Mouse (Mus musculus): ENCODE measurements at regions not wholly inside any gene's neighbourhood (a gene's known extent, or its start where the extent isn't known, plus 50 kb on each side); places are given as distances from the start of the nearest gene placed in this dataset.

DNA sequence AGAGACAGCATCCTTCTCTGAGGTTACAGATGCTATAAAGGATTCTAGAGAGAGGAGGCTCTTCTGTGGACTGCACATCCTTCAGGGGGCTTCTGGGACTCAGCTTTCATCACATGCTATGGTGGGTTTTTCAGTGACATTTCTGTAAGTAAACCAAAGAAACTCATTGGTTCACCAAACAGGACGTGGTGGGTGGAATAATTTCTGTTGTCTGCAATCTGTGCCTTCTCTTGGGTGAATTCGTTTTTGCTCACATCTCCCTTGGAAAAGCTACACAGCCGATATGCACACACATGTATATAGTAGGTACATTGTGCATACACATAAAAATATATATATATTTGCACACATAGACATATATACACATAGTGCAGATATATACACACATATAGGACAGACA, 110.2 kb downstream of the Chst1 start:
- DNase-seq: no peak

DNA sequence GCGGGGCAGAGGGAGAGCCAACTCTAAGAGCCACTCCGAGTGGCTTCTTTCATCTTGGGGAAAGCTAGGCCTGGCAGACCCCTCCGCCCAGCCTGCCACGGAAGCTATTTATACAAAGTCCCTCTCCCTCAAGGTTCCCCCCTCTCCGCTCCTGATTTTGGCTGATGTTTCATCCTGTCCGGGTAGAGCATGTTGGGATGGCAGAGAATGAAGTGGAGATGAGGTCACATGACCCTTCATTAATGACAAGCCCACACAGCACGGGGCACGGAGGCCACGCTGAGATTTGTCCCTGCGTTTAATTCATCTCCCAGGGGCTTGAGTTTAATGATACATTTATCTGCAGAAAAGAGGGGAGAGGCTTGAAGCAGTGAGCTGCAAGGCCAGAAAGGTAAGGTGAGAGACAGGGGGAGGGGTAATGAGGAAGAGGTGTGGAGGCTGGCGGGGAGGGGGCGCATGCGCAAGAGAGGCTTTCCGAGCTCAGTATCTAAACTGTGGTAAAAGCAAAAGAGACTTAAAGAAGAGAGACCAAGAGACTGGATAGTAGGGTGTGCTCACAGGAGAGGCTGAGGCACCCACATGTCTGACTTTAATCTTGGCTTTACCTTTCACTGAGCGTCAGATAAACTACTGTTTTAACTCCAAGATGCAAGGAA, 111.7 kb downstream of the Chst1 start:
- no peak for DNase-seq

DNA sequence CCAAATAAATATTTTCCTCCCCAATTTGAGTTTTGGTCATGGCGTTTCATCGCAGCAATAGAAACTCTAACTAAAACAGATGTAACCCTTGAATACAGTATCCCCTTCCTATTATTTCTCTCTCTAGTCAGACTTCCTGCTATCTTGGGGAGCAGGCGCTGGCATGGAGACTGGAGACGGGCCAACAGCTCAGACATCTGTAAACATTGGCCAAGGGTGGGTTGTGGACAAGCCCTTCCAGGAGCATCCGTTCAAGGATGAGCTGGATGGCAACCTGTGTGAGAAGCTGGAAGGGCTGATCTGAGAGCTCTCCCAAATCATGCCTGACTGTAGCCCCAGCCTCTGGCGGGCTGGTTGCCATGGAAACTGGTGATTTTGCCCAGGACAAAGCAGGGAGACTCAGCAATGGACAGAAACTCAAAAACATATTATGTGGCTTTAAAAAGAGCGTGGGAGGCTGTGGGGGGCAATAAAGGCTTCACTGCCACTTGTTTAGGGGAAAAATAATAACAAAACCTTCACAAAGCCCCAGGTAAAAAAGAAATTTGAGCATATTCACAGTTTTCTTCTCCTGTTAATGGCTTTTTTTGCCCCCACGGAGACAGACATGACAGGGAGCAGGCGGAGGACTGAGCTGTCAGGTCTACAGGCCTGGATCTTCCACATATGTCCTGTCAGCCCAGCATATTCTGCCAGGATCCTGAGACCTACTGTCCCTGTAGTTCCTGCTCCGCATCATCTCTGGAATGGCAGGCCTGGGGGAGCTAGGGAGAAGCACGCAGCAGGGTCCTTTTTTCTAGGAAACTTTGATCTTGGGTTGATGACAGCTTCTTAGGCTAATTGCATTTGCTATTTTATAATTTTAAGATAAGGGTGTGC, 113.0 kb downstream of the Chst1 start:
- no peak for DNase-seq

DNA sequence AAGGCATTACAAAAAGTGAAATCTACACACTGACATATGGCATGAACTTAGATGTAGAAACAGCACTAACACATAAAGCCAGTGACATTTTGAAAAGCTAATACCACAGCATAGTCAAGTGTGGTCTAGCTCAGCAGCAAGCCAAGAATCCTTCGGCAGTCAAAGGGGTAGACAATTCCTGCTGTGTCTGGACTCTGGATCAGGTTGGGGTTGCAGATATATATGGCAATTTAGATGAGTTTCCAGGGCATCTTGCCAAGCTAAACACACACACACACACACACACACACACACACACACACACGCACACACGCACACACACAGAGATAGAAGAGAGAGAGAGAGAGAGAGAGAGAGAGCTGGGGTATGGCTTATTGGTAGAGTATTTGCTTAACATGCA, 118.2 kb downstream of the Chst1 start:
- DNase-seq: no peak

DNA sequence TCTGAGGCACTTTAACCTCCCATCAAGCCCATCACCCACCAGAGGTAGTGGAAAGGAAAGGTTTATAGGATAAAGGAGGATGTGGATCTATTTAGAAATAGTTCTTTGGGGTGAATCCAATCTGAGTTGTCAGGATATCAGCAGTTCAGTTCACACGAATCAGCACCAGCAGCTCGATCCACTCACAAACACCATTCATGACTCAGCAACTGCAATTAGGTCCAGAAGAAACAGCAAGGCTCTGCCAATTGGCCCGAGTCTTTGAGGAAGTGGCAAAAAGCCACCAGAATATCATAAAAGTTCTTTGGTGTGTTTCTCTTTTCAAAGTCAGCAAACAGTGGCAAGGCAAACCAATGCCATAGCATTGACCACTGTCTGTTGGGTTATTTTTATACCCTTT, 122.4 kb downstream of the Chst1 start:
- no peak for DNase-seq

DNA sequence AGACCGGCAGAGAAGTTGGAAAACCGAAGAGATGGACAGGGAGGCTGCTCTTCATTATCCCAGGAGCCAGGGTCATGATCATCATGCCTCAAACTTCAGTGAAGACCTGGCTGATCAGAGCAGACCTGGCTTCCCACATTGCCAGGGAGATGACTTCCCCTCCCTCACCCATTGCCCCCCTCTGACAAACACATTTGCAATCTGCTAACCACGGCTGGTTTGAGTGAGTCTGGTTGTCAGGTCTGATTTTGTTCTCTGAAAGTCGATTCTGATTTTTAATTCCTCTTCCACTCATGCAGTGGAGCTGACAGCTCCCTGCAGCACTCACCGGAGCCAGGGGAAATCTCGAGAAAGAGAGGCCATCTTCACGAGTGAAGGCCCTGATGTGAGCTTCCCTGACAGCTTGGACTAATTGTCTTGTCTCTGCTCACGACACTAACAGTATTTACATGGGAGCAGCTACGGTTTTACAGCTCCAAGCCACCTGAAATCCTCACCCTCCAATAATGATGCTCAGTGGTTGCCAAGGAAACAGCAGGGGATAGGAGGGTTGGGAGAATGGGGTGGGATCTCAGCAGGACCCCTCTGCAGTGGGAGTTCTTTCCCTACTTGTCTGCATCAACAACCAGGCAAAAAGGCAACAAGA, 124.2 kb downstream of the Chst1 start:
- no peak for DNase-seq

DNA sequence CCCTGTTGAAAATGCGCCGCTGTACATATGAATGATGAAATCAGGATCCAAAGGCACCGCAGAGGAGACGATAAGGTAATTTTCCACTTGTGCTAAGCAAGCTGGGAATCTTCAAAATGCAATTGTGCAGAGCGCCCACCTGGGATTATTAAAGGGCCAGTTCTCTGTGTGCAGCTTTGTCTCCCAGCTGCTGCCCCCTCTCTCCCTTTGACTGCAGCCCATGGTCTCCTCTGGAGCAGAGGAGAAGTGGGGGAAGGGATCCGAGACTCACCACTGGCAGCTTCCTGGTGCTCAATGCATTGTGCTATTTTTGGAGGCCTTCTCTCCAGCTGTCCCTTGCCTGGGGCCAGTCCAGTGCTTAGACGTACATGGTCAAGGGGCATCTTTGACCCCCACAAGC, 127.1 kb downstream of the Chst1 start:
- no peak for DNase-seq

DNA sequence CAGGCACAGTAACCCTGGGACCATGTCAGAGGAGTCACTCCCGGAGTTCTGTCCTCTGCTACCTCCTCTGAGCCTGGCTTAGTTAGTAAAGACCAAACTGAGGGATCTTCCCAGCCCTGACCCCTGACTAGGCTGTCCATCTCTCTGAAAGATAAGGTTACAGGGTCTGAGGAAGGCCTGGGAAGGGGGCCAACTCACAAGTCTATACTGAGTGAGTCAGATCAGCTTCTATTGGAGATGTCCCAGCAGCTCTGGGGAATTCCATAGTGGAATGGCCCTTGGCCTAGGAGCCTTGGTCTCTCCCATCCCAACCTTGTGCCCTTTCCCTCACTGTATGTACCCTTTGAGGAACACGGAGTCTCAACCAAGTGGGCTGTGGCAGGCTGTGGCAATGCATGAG, 127.7 kb downstream of the Chst1 start:
- no peak for DNase-seq

DNA sequence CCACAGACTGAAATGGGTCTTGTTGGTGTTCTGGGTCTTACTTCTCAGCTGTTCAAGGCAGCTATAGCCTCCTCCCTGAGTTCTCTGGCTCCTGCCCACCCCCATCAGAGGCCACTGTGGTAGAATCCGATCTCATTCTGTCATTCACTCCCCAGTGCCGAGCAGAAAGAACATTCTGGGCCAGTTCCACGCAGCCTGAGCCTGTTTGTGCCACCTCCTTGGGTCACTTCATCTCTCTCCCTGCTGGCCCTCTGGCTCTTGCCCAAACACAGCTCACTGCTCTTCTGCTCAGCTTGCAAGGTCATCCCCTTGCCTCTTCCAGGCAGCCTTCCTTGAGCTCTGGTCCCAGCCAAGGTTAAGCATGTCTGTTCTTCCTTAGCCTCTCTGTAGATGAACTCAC, 128.9 kb downstream of the Chst1 start:
- DNase-seq: no peak

DNA sequence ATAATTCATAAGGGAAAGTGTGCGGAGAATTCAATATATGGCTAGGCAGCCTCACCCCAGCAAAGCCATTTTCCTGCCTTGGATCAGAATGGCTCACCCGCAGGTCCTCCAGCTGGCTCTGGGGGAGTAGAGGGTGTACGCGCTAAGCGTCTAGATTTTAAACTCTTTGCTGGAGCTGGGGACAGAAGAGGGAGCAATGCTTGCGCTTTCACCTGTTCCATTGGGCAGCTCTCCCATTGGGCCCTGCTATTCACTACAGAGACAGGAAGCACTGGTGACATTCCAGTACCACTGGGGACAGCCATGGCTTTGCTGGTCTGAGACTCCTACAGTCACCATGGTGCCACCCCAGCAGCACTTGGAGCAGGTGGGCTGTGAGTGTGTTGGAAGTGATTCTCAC, 130.9 kb downstream of the Chst1 start:
- DNase-seq: no peak

DNA sequence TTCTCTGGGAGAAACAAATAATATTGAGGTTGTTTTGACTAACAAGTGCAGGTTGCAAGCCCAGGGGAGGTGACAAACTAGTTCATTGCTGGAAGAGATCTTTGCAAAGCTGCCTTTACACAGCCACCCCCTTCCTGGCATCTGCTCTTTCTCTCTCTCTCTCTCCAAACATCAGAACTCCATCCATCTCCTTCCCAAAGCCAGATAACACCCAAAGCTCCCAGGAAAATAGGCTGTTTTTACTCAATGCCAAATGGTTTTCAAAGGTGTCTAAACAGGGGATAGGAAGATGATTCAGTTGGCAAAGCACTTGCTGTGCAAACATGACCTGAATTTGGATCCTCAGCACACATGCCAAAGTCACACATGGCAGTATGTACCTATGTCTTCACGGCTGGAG, 133.9 kb downstream of the Chst1 start:
- DNase-seq: no peak

DNA sequence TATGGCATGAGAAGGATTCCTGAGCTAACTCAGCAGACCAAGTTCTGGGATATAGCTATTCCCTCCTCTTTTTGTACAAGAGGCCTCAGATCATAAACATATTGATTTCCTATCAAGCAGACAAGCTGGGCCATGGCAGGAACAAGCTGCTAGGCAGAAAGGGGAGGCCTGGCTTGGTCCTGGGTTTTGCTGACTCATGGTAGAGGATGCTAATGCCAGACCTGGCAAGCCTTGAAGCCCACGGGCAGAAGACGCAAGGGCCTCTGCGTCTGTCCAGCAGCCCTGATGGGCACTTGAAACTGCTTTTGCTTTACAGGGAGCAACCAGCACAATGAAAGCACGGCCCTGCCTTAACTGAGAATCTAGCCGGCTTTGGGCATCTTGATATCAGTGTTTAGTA, 136.3 kb downstream of the Chst1 start:
- no peak for DNase-seq

DNA sequence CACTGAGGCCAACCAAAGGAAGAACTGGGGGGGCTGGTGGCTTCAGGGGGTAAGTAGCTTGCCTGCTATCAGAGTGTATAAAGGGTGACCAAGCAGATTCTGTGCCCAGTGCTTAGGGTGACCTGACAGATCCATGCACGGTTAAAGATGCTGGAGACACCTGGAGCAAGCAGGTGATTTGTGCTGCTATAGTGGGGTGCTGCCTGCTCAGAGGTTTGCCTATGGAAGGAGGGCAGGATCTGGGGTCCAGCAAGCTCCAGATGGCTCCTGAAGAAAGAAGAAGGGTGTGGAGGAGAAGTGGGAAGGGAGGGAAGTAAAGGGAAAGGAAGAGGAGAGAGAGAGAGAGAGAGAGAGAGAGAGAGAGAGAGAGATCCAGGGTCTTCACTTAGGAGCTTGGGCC, 137.8 kb downstream of the Chst1 start:
- DNase-seq: no peak

DNA sequence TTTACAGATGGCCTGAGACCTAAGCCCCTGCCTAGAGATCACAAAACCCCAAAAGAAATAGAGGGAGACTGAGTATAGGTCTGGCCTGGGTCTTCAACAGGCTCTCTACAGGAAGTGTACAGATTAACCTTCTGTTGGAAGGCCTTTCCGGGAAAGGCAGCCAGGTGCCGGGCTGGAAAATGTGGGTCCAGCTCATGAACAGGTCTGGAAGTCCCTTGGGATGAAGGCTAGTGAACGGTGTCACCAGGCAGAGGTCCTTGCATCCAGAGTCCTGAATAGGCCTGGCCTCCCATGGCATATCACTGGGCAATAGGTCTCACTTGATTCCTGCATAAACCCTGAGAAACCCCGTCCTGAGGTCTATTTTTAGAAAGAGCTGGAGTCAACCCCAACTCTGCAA, 140.1 kb downstream of the Chst1 start:
- no peak for DNase-seq

DNA sequence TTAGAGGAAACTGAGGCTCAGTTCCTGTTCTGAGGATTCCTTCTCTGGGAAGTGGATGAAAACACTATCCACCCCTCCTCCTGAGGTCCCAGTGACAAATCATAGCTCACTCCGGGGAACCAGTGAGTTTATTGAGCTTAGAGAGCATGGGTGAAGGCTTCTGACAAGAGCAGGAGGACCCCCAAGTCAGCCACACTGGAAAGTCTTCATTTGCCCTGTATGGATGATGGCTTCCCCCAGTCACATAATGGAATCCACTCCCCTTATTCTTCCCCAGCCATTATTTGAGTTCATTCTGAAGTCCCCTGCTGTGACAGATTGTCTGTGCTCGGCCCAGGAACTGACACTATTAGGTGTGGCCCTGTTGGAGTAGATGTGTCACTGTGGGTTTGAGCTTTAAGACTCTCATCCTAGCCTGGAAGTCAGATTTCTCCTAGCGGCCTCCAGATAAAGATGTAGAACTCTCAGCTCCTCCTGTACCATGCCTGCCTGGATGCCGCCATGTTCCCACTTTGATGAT, 141.3 kb downstream of the Chst1 start:
- no peak for DNase-seq

DNA sequence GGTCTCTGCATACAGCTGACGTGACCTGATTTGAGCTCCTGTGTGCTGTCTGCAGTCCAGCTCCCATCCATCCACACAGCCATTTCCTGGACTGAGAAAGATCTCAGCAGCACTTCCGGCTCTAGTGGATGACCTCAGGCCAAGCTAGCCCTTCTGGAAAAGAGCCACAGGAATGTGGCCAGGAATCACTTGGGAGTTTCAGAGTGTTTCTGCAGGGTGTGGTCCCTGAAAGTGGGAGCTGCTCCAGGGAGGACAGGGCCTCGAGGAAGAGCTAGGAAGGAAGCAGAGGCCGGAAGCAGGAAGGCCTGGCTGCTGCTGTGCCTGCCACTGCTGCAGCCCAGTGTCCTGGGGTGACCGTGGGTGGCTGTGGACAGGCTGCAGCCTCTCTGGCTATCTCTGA, 142.5 kb downstream of the Chst1 start:
- no peak for DNase-seq

DNA sequence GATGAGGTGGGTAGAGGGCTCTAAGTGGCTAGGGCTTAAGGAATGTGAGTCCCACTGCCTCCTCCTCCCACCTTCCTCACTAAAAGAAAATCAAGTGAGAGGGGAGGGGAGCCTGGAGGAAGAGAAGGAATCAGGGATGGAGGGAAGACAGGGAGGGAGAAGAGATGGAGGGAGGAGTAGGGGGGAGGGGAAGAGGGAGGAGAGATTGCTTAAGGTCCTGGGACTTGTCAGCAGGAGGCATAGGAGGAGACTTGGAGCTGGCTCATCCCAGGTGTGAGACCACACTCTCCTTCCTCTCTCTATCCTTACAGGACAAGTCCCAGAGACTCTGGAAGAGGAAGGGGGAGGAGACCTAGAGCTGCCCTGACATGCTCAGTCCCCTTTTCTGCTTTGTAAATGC, 143.2 kb downstream of the Chst1 start:
- no peak for DNase-seq

DNA sequence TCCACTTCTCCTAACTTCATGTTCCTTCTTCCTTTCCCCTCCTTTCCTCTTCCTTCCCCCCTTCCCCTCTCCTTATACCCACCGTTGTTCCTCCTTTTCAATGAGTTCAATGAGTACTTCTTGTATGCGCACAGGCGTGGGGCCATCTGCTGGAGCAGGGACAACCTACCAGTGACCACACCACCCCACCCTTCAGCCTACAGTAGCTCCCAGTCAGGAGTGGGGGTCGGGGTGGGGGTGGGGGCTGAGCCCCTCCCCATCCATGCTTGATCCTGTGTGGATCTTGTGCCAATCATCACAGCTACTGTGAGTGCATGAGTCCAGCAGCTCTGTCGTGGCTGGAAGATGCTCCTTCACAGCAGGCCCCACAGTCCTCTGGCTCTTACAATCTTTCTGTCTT, 143.6 kb downstream of the Chst1 start:
- DNase-seq: no peak

DNA sequence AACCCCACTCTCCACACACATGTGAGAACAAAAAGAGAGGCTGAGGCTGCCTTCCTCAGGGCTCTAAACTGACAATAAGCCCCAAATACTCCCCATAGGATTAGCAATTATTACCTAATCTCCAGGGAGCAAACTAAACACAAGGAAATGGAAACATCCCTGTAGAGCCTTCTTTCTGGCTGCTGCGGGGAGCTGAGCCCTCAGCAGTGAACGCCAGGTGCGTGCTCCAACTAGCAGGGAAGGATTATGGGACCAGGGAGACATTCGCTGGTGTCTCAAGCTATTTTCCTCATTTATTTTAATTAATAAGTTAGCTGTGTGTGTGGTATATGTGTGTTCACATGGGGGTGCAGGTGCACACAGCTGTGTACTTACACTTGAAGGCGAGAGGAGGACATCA, 144.4 kb downstream of the Chst1 start:
- no peak for DNase-seq

DNA sequence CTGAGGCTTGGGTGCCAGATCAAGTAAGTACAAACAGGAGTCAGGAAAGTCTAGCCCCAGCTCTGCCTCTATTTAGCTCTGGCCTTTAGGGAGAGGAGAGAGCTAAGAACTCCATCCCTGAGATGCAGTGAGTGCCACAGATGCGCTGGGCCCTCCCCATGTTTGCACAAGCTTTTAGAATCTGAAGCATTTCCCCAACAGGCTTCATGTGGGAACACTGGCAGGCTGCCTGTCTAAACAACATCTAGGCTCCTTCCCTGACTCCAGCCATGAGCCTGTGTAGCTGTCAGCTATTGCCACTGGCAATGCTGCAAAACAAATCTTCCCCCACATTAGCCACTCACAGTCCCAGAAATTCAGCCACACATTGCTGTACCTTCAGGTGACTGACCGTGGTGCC, 147.9 kb downstream of the Chst1 start:
- DNase-seq: no peak

DNA sequence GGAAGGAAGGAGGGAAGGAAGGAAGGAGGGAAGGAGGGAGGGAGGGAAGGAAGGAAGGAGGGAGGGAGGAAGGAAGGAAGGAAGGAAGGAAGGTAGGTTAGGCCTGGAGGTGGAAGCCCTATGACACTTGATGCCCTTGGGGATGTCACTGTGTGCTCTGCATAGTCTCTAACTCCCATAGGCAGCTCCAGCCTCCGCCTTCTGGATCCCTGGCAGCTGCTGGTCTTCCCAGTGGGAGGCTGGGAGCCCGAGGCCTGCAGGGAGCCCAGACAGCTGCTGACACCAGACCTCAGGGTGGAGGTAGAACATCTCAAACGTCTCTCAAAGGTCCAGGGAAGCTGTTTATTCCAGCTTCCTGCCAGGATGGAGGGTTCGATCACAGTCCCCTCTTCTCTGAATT, 150.6 kb downstream of the Chst1 start:
- DNase-seq: no peak

DNA sequence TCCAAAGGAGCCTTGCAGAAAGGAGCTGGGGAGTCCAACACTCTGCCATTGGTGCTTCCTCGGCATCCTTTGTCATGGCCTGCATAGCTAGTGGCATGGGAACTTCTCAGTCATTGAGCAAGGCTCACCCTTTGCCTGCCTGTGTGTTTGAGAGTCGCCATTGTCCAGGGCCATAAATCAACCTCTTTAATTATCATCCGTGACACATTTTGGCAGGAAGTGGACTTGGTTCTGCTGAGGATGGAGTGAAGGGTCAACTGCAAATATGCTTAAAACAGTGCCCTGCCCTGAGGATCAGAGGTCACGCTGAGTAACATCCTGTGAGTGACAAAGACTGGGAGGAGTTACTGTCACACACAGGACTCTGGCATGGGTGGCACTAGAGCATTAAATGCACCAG, 151.2 kb downstream of the Chst1 start:
- no peak for DNase-seq

DNA sequence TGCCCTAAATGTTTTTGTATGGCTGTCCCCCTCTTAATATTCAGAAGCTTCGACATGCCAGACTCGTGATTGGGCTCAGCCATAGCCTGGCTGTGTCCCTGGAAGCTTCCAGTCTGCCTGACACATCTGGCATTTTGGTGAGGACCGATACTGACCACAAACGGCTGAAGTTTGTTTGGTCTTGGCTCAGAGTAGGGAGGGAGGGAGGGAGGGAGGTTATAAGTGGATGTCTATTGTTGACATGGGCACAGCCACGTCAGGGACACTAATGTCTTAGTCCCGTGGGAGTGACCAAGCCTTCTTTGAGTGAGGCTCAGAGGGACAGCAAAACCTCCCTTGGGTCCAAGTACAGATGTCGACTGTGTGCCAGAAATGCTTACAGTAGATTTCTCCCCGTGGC, 151.7 kb downstream of the Chst1 start:
- DNase-seq: no peak

DNA sequence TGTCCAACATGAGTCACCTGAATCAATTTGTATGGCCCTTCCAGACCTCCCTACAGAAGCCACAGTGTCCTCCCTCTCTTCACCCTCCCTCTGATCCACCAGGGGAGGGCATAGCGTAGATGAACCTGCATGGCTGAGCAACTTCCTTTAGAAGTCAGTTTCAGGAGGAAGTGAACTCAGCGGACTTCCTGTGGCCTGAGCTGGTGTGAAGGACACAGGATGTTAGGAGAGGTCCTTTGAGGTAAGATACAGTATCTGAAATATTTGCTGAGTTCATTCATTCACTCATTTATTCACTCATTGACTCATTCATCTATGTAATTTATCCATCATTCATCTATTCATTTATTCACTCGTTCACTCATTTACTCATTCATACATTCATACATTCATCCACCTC, 152.6 kb downstream of the Chst1 start:
- DNase-seq: no peak

All from layer of hippocampus, postnatal 36 days (tissue).